Mouse (Mus musculus): ENCODE measurements around the gene Gm5431.

- no peak for TF ChIP-seq CTCF (conservative IDR thresholded peaks at IDR 0.05; ENCODE audit: insufficient read depth, insufficient read length, low read depth, low read length)
- TF ChIP-seq POLR2A (IDR thresholded peaks at IDR 0.05; ENCODE audit: low read depth, low read length), result no peak
Observed at GRCm38 (mm10) chr11:48871817-48872541, 30.0 kb downstream of the Gm5431 start.
